Mouse (Mus musculus) neural tube, embryonic 11.5 days (tissue): ENCODE measurements around the gene Capzb. TPM values are rescaled to one million over a fixed set of nuclear protein-coding genes. Genes with fewer than 3 reads are reported as not detected.

Source experiments
- ATAC-seq: fragments of 200-750 bp; cut with Nextera tagmentation; 2 replicates; pipeline ENCODE4 v1.8.0; 2017; ENCODE audit warnings: moderate number of reproducible peaks, mild to moderate bottlenecking, moderate TSS enrichment, moderate library complexity; ENCODE audit not compliant: insufficient read depth, low FRiP score, low TSS enrichment
- DNase-seq: peaks from one replicate; pipeline ENCODE4 v3.0.0-alpha.2; 2015; ENCODE audit warnings: low spot score
- H3K27ac ChIP-seq: fragments of 300-500 bp; sonication (generic); 2 replicates; pipeline ENCODE4 v1.5.1; 2014; ENCODE audit warnings: low read depth, mild to moderate bottlenecking, low read length
- H3K27me3 ChIP-seq: fragments of 300-500 bp; sonication (generic); 2 replicates; pipeline ENCODE4 v1.6.1; 2014; ENCODE audit warnings: mild to moderate bottlenecking, low read length, mixed read lengths; ENCODE audit not compliant: control insufficient read depth, insufficient read depth
- H3K36me3 ChIP-seq: fragments of 300-500 bp; sonication (generic); 2 replicates; pipeline ENCODE4 v1.6.1; 2014; ENCODE audit warnings: mild to moderate bottlenecking, low read length, moderate library complexity, mixed read lengths; ENCODE audit not compliant: control insufficient read depth, insufficient read depth
- H3K4me1 ChIP-seq: fragments of 300-500 bp; sonication (generic); 2 replicates; pipeline ENCODE4 v1.6.1; 2014; ENCODE audit warnings: low read length, mixed read lengths; ENCODE audit not compliant: control insufficient read depth, insufficient read depth
- H3K4me2 ChIP-seq: fragments of 300-500 bp; sonication (generic); 2 replicates; pipeline ENCODE4 v1.6.1; 2014; ENCODE audit warnings: low read depth, mild to moderate bottlenecking, moderate library complexity
- H3K4me3 ChIP-seq: fragments of 300-500 bp; sonication (generic); 2 replicates; pipeline ENCODE4 v1.5.1; 2014; ENCODE audit warnings: low read depth, low read length
- H3K9ac ChIP-seq: fragments of 300-500 bp; sonication (generic); 2 replicates; pipeline ENCODE4 v1.6.1; 2014; ENCODE audit warnings: mild to moderate bottlenecking, low read length
- H3K9me3 ChIP-seq: fragments of 300-500 bp; sonication (generic); 2 replicates; pipeline ENCODE4 v1.6.1; 2016; ENCODE audit warnings: low read length; ENCODE audit not compliant: control insufficient read depth
- WGBS: fragments of 180-500 bp; shearing (Covaris S2); extraction: QIAGEN DNeasy Blood & Tissue Kit; methylation state at CpG from one replicate; pipeline ENCODE4 v1.1.7; 2014; 5-methylcytosine and 5-hydroxymethylcytosine counted together
- polyA plus RNA-seq: library from polyadenylated mRNA; unstranded; fragments of >200 nt; fragmentation: Nextera tagmentation; extraction: Ambion mirVana; gene quantifications from 2 replicates; pipeline ENCODE4 v1.2.1, GENCODE M21; 2014

Gene Capzb
- polyA plus RNA-seq, 1 experiment from 2014 or later = 269 TPM

- no peaks in the 10 kb centered on the region; the same call in 1 of the 2 replicates for H3K4me1 ChIP-seq
- no peak overlapping the region for H3K27ac ChIP-seq
- DNase-seq (no peak), ATAC-seq (no peak)
- no peaks in the 10 kb centered on the region for H3K27me3 ChIP-seq
- no peak overlapping the region for H3K4me3 ChIP-seq
- 87% methylated on average over 3 of the region's 3 CpGs for WGBS
- peaks cover 9% of the 10 kb centered on the region; the same call in 1 of the 2 replicates for H3K36me3 ChIP-seq
- H3K9me3 ChIP-seq = no peaks in the 10 kb centered on the region
- H3K9ac ChIP-seq = no peak overlapping the region
- no peak overlapping the region for H3K4me2 ChIP-seq
Measured at GRCm38 (mm10) chr4:139267335-139267734, 74.6 kb downstream of the Capzb start.

- 97% methylated on average over 1 of the region's 1 CpGs for WGBS
- no peak overlapping the region for H3K4me3 ChIP-seq
- no peak overlapping the region for H3K9ac ChIP-seq
- no peaks in the 10 kb centered on the region for H3K9me3 ChIP-seq
- ATAC-seq = no peak
- H3K36me3 ChIP-seq = peaks cover 5% of the 10 kb centered on the region; the same call in 1 of the 2 replicates
- no peak overlapping the region for H3K4me2 ChIP-seq
- H3K4me1 ChIP-seq = no peaks in the 10 kb centered on the region; the same call in 1 of the 2 replicates
- no peak overlapping the region for H3K27ac ChIP-seq
- H3K27me3 ChIP-seq = no peaks in the 10 kb centered on the region
- no peak for DNase-seq
Measured at GRCm38 (mm10) chr4:139268242-139268641, 75.5 kb downstream of the Capzb start.

GRCm38 (mm10) chr4:139270168-139270567 lies 77.5 kb downstream of the Capzb start:
- Histone ChIP-seq H3K36me3 (peaks cover 3% of the 10 kb centered on the region; the same call in 1 of the 2 replicates), H3K9me3 (no peaks in the 10 kb centered on the region), H3K4me2 (no peak overlapping the region), H3K27ac (no peak overlapping the region), H3K27me3 (no peaks in the 10 kb centered on the region), H3K4me1 (no peaks in the 10 kb centered on the region; the same call in 1 of the 2 replicates), H3K9ac (no peak overlapping the region), H3K4me3 (no peak overlapping the region)
- 79% methylated on average over 3 of the region's 3 CpGs for WGBS
- DNase-seq = no peak
- ATAC-seq = no peak

GRCm38 (mm10) chr4:139271562-139271961 lies 78.9 kb downstream of the Capzb start:
- Histone ChIP-seq H3K9me3 (no peaks in the 10 kb centered on the region), H3K4me1 (no peaks in the 10 kb centered on the region; the same call in 1 of the 2 replicates), H3K27me3 (no peaks in the 10 kb centered on the region), H3K4me2 (no peak overlapping the region), H3K36me3 (peaks cover 5% of the 10 kb centered on the region), H3K27ac (no peak overlapping the region), H3K9ac (no peak overlapping the region), H3K4me3 (no peak overlapping the region)
- DNase-seq = no peak
- 68% methylated on average over 9 of the region's 9 CpGs for WGBS
- ATAC-seq = no peak

- Histone ChIP-seq H3K27me3 (no peaks in the 10 kb centered on the region), H3K27ac (no peak overlapping the region), H3K9ac (no peak overlapping the region), H3K9me3 (no peaks in the 10 kb centered on the region), H3K4me3 (no peak overlapping the region), H3K36me3 (peaks cover 5% of the 10 kb centered on the region), H3K4me1 (no peaks in the 10 kb centered on the region), H3K4me2 (no peak overlapping the region)
- DNase-seq = no peak
- ATAC-seq = no peak
- 88% methylated on average over 10 of the region's 10 CpGs for WGBS
Measured at GRCm38 (mm10) chr4:139272951-139273680, 80.4 kb downstream of the Capzb start.

- no peak overlapping the region for H3K9ac ChIP-seq
- no peaks in the 10 kb centered on the region for H3K4me1 ChIP-seq
- H3K9me3 ChIP-seq = no peaks in the 10 kb centered on the region
- no peak for DNase-seq
- ATAC-seq = no peak
- 92% methylated on average over 7 of the region's 7 CpGs for WGBS
- H3K27me3 ChIP-seq = no peaks in the 10 kb centered on the region
- no peak overlapping the region for H3K4me2 ChIP-seq
- no peak overlapping the region for H3K27ac ChIP-seq
- H3K36me3 ChIP-seq = peaks cover 2% of the 10 kb centered on the region; the same call in 1 of the 2 replicates
- H3K4me3 ChIP-seq = no peak overlapping the region
Measured at GRCm38 (mm10) chr4:139274573-139274972, 81.9 kb downstream of the Capzb start.

- Histone ChIP-seq H3K4me3 (no peak overlapping the region), H3K36me3 (peaks cover 2% of the 10 kb centered on the region), H3K9me3 (no peaks in the 10 kb centered on the region), H3K4me1 (peaks cover under 1% of the 10 kb centered on the region; the same call in 1 of the 2 replicates), H3K27me3 (no peaks in the 10 kb centered on the region), H3K27ac (no peak overlapping the region), H3K4me2 (no peak overlapping the region), H3K9ac (no peak overlapping the region)
- no peak for DNase-seq
- ATAC-seq = no peak
- 89% methylated on average over 7 of the region's 7 CpGs for WGBS
Measured at GRCm38 (mm10) chr4:139276411-139276810, 83.7 kb downstream of the Capzb start.

- no peak for DNase-seq
- peaks cover 3% of the 10 kb centered on the region for H3K36me3 ChIP-seq
Measured at GRCm38 (mm10) chr4:139280530-139280929, 87.8 kb downstream of the Capzb start.

GRCm38 (mm10) chr4:139281791-139282345 lies 89.2 kb downstream of the Capzb start:
- ATAC-seq = no peak
- Histone ChIP-seq H3K4me1 (peaks cover 20% of the 10 kb centered on the region), H3K27ac (peak overlapping the region; percentile 60), H3K4me3 (no peak overlapping the region), H3K9ac (no peak overlapping the region), H3K9me3 (no peaks in the 10 kb centered on the region), H3K4me2 (no peak overlapping the region), H3K36me3 (peaks cover 2% of the 10 kb centered on the region), H3K27me3 (no peaks in the 10 kb centered on the region)
- 61% methylated on average over 16 of the region's 16 CpGs for WGBS
- no peak for DNase-seq

More at GRCm38 (mm10) chr4:139280530-139280929, 87.8 kb downstream of the Capzb start:
- Histone ChIP-seq H3K27ac (no peak overlapping the region), H3K9ac (no peak overlapping the region), H3K9me3 (no peaks in the 10 kb centered on the region), H3K4me2 (no peak overlapping the region), H3K4me1 (peaks cover 20% of the 10 kb centered on the region), H3K27me3 (no peaks in the 10 kb centered on the region), H3K4me3 (no peak overlapping the region)
- 92% methylated on average over 12 of the region's 12 CpGs for WGBS
- ATAC-seq = no peak
